Comparison of ENCODE assay signal across 10 mouse cellular contexts in the genomic region with DNA sequence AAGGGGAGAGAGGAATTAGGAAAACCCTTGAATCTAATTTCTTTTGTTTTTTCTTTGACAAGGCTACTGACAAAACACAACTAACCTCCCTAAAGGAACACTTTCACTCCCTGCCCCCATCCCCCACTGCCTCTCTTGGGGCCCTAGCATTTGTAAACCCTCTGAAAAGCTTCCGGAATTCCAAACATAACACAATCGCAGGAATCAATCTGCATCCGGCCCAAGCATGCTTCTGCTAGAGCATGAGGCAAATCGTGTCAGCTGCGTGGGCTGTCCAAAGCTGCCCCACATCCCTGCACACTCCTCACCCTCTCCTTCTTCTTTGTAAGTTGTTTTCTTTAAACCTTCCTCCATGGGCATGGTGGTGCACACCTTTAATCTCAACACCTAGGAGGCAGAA. TPM values are rescaled to one million over a fixed set of nuclear protein-coding genes. Genes with fewer than 3 reads are reported as not detected.
A peak's percentile ranks its signal among the peaks of the same experiment; 100 is the strongest.
DNase-seq lines count a peak whose midpoint lies in the region; ATAC-seq and TF ChIP-seq lines count a peak whose summit lies in the region.
"Had no signal": no experiment of that assay in that cellular context is flagged by ENCODE, and none has a peak within 500 bp of the region (broad histone marks: within the 10 kb centered on the region; RNA-seq: fewer than 3 reads in every experiment).

No protein-coding gene starts in this region.

- 11% methylated on average over 5 of the region's 5 CpGs for WGBS in lung, embryonic 14.5 days

- DNase-seq in embryo, embryonic 10 days (ENCODE audit: low spot score) = peak; percentile 38
- DNase-seq in embryo, embryonic 9.5 days (ENCODE audit: extremely low spot score) = no peak
- DNase-seq in R1 (ENCODE audit: low read depth, low spot score) = peak; percentile 53
- peak; percentile 58 for DNase-seq in heart, postnatal 4 days
- peak; percentile 82 for DNase-seq in lung, embryonic 14.5 days
- DNase-seq in adrenal gland, adult 8-10 months = no peak
- no peak for DNase-seq in adrenal gland, adult (ENCODE audit: inconsistent age in 2 of 2, low spot score in 1 of 2)
- no peak for DNase-seq in adrenal gland, postnatal 10 days
- DNase-seq: spleen, adult 18-20 months had no signal

- no peak overlapping the region for H3K9ac ChIP-seq in lung, embryonic 14.5 days

- no peak overlapping the region for H3K4me2 ChIP-seq in lung, embryonic 14.5 days

- H3K36me3 ChIP-seq in lung, embryonic 14.5 days (ENCODE audit: insufficient read depth) = no peaks in the 10 kb centered on the region

- H3K4me3 ChIP-seq in lung, embryonic 14.5 days (ENCODE audit: low read depth, low read length) = no peak overlapping the region
- H3K4me3 ChIP-seq: megakaryocyte, embryonic 14.5 days had no signal

- no peaks in the 10 kb centered on the region for H3K27me3 ChIP-seq in lung, embryonic 14.5 days (ENCODE audit: insufficient read depth, low read length)

- peak; percentile 83; the same call in 1 of the 2 replicates for ATAC-seq in lung, embryonic 14.5 days (ENCODE audit: insufficient read depth)

- no peak for TF ChIP-seq CTCF in lung, embryonic 14.5 days (IDR thresholded peaks at IDR 0.05; ENCODE audit: low read depth)

- H3K9me3 ChIP-seq in lung, embryonic 14.5 days (ENCODE audit: low read depth, low read length) = no peaks in the 10 kb centered on the region

- peak overlapping the region; percentile 32; the same call in 1 of the 2 replicates for H3K27ac ChIP-seq in lung, embryonic 14.5 days (ENCODE audit: low read depth)

- H3K4me1 ChIP-seq in lung, embryonic 14.5 days (ENCODE audit: insufficient read depth) = no peaks in the 10 kb centered on the region

RNA-seq across cellular contexts. Expression of gene Scml4, which starts 4.9 kb away (rescaled TPM):
- total RNA-seq in heart, postnatal 4 days (2021) = 1 to 10 TPM; 4.2 to 4.9 TPM
- polyA plus RNA-seq in lung, embryonic 14.5 days (2014; fragmentation: Nextera tagmentation; extraction: Ambion mirVana) = 0.30 and 0.35 TPM in 2 replicates
- 1 to 10 TPM; 4.6 to 7.4 (median 6.7) TPM for total RNA-seq in adrenal gland, adult 8-10 months (2022)
- 1 to 10 TPM; 4.0 to 6.4 TPM for total RNA-seq in adrenal gland, postnatal 10 days (2021)

Comparison
In these comparisons a context has a peak if more than half of its experiments do, and no peak if none do; other contexts are left out.
1. DNase-seq: peak in embryo, embryonic 10 days (single experiment), R1 (single experiment), heart, postnatal 4 days (single experiment) and lung, embryonic 14.5 days (single experiment); none in embryo, embryonic 9.5 days (single experiment), adrenal gland, adult 8-10 months (single experiment), adrenal gland, adult (0 of 2) and adrenal gland, postnatal 10 days (single experiment).